Mouse (Mus musculus) MEL (cell line): ENCODE measurements around the gene Gm9573. TPM values are rescaled to one million over a fixed set of nuclear protein-coding genes. Genes with fewer than 3 reads are reported as not detected.

ENCODE experiments used
- DNase-seq: peaks from one replicate; pipeline ENCODE4 v3.0.0; 2011; ENCODE audit warnings: low read depth, low spot score
- H3K27ac ChIP-seq: 2 replicates; pipeline ENCODE4 v1.5.1; 2012; ENCODE audit warnings: low read depth, mild to moderate bottlenecking, control low read depth, low read length, moderate library complexity; ENCODE audit not compliant: control insufficient read depth
- H3K27me3 ChIP-seq, 2 experiments: fragments of 150-350 bp in 1 of 2; sonication (generic) in 1 of 2; 2 replicates each; pipeline ENCODE4 v1.6.1; 2012; ENCODE audit warnings: low read length in 2 of 2, mild to moderate bottlenecking in 2 of 2, improper control_type of control experiment in 1 of 2, moderate library complexity in 1 of 2; ENCODE audit not compliant: insufficient read depth in 2 of 2, control insufficient read depth in 1 of 2
- H3K36me3 ChIP-seq, 2 experiments: 2 replicates each; pipeline ENCODE4 v1.6.1; 2012 to 2014; ENCODE audit warnings: low read length in 2 of 2, improper control_type of control experiment in 1 of 2, inconsistent platforms in 1 of 2, mild to moderate bottlenecking in 1 of 2; ENCODE audit not compliant: insufficient read depth in 2 of 2, control insufficient read depth in 1 of 2
- H3K4me1 ChIP-seq, 2 experiments: fragments of 150-350 bp in 1 of 2; sonication (generic) in 1 of 2; 2 replicates each; pipeline ENCODE4 v1.6.1; 2012; ENCODE audit warnings: low read length in 2 of 2, improper control_type of control experiment in 1 of 2, mild to moderate bottlenecking in 1 of 2; ENCODE audit not compliant: insufficient read depth in 2 of 2, control insufficient read depth in 1 of 2
- H3K4me3 ChIP-seq, 2 experiments: fragments of 150-350 bp in 1 of 2; sonication (generic) in 1 of 2; 2 replicates each; pipeline ENCODE4 v1.5.1; 2012; ENCODE audit warnings: low read depth in 2 of 2, low read length in 2 of 2, mild to moderate bottlenecking in 2 of 2, moderate library complexity in 2 of 2, control low read depth in 1 of 2, improper control_type of control experiment in 1 of 2; ENCODE audit not compliant: control insufficient read depth in 1 of 2, insufficient read depth in 1 of 2
- H3K79me2 ChIP-seq: 2 replicates; pipeline ENCODE4 v1.6.1; 2012; ENCODE audit warnings: mild to moderate bottlenecking, low read length, moderate library complexity; ENCODE audit not compliant: control insufficient read depth, poor library complexity, insufficient read depth
- H3K9ac ChIP-seq: 2 replicates; pipeline ENCODE4 v1.6.1; 2012; ENCODE audit warnings: low read depth, mild to moderate bottlenecking, control low read depth, low read length, moderate library complexity; ENCODE audit not compliant: control insufficient read depth, poor library complexity, severe bottlenecking
- H3K9me3 ChIP-seq: fragments of 150-350 bp; sonication (generic); replicated peaks from 2 replicates; pipeline ENCODE4 v1.6.1; 2012; ENCODE audit warnings: mild to moderate bottlenecking, low read length, improper control_type of control experiment, moderate library complexity; ENCODE audit not compliant: insufficient read depth
- BHLHE40 ChIP-seq: IDR thresholded peaks from 2 replicates; pipeline ENCODE4 v1.6.1; 2012; ENCODE audit warnings: low read depth, mild to moderate bottlenecking, inconsistent platforms, low read length, improper control_type of control experiment, borderline replicate concordance
- CHD1 ChIP-seq: IDR thresholded peaks from 2 replicates; pipeline ENCODE4 v1.6.1; 2012; ENCODE audit warnings: low read depth, mild to moderate bottlenecking, inconsistent platforms, low read length, improper control_type of control experiment
- CHD2 ChIP-seq: IDR thresholded peaks from 2 replicates; pipeline ENCODE4 v1.6.1; 2011; ENCODE audit warnings: low read length, improper control_type of control experiment
- CTCF ChIP-seq, 3 experiments: IDR thresholded peaks in 2 of 3; conservative IDR thresholded peaks in 1 of 3; 2 replicates each; pipeline ENCODE4 v1.5.1; 2011 to 2012; ENCODE audit warnings: low read length in 3 of 3, low read depth in 2 of 3, mild to moderate bottlenecking in 2 of 3, improper control_type of control experiment in 1 of 3, inconsistent platforms in 1 of 3, mixed read lengths in 1 of 3, moderate library complexity in 1 of 3; ENCODE audit not compliant: control insufficient read depth in 1 of 3, insufficient read depth in 1 of 3, poor library complexity in 1 of 3, severe bottlenecking in 1 of 3
- EP300 ChIP-seq, 2 experiments: IDR thresholded peaks; 2 replicates each; pipeline ENCODE4 v1.6.1; 2011; ENCODE audit warnings: improper control_type of control experiment in 2 of 2, low read length in 2 of 2, low read depth in 1 of 2, mild to moderate bottlenecking in 1 of 2
- ETS1 ChIP-seq: IDR thresholded peaks from 2 replicates; pipeline ENCODE4 v1.6.1; 2012; ENCODE audit warnings: low read depth, mild to moderate bottlenecking, inconsistent platforms, low read length, improper control_type of control experiment, moderate library complexity
- GABPA ChIP-seq: IDR thresholded peaks from 2 replicates; pipeline ENCODE4 v1.6.1; 2012; ENCODE audit warnings: low read depth, mild to moderate bottlenecking, inconsistent platforms, low read length, improper control_type of control experiment, moderate library complexity
- GATA1 ChIP-seq: IDR thresholded peaks from 2 replicates; pipeline ENCODE4 v1.6.1; 2011; ENCODE audit warnings: low read depth, low read length, improper control_type of control experiment
- HCFC1 ChIP-seq: IDR thresholded peaks from 2 replicates; pipeline ENCODE4 v1.6.1; 2012; ENCODE audit warnings: low read depth, mild to moderate bottlenecking, inconsistent platforms, low read length, improper control_type of control experiment, moderate library complexity
- JUND ChIP-seq: IDR thresholded peaks from 2 replicates; pipeline ENCODE4 v1.6.1; 2011; ENCODE audit warnings: low read depth, mild to moderate bottlenecking, improper control_type of control experiment, low read length
- KAT2A ChIP-seq: conservative IDR thresholded peaks from 2 replicates; pipeline ENCODE4 v1.6.1; 2012; ENCODE audit warnings: low read depth, low read length, improper control_type of control experiment, inconsistent platforms
- MAX ChIP-seq: IDR thresholded peaks from 2 replicates; pipeline ENCODE4 v1.6.1; 2011; ENCODE audit warnings: low read length, improper control_type of control experiment
- MEF2A ChIP-seq: IDR thresholded peaks from 2 replicates; pipeline ENCODE4 v1.6.1; 2014; ENCODE audit warnings: low read depth, mild to moderate bottlenecking, inconsistent platforms, low read length, improper control_type of control experiment; ENCODE audit not compliant: poor library complexity, insufficient replicate concordance, severe bottlenecking; ENCODE audit errors: extremely low read depth
- MXI1 ChIP-seq: IDR thresholded peaks from 2 replicates; pipeline ENCODE4 v1.6.1; 2011; ENCODE audit warnings: mild to moderate bottlenecking, low read depth, low read length, improper control_type of control experiment
- MYB ChIP-seq: IDR thresholded peaks from 2 replicates; pipeline ENCODE4 v1.6.1; 2011; ENCODE audit warnings: mild to moderate bottlenecking, low read depth, low read length, improper control_type of control experiment
- NELFE ChIP-seq: IDR thresholded peaks from 2 replicates; pipeline ENCODE4 v1.6.1; 2011; ENCODE audit warnings: low read depth, low read length, improper control_type of control experiment
- NRF1 ChIP-seq: IDR thresholded peaks from 2 replicates; pipeline ENCODE4 v1.6.1; 2014; ENCODE audit warnings: low read depth, mild to moderate bottlenecking, inconsistent platforms, low read length, improper control_type of control experiment, moderate library complexity; ENCODE audit not compliant: poor library complexity, insufficient read depth, severe bottlenecking
- POLR2A ChIP-seq, 2 experiments: IDR thresholded peaks; 2 replicates each; pipeline ENCODE4 v1.6.1; 2011 to 2012; ENCODE audit warnings: low read length in 2 of 2, mild to moderate bottlenecking in 2 of 2, control low read depth in 1 of 2, improper control_type of control experiment in 1 of 2, low read depth in 1 of 2, moderate library complexity in 1 of 2; ENCODE audit not compliant: control insufficient read depth in 1 of 2, insufficient read depth in 1 of 2, poor library complexity in 1 of 2
- POLR2AphosphoS5 ChIP-seq: IDR thresholded peaks from 2 replicates; pipeline ENCODE4 v1.6.1; 2012; ENCODE audit warnings: low read depth, borderline replicate concordance, mild to moderate bottlenecking, inconsistent platforms, low read length, moderate library complexity, mixed read lengths
- RAD21 ChIP-seq: IDR thresholded peaks from 2 replicates; pipeline ENCODE4 v1.6.1; 2011; ENCODE audit warnings: mild to moderate bottlenecking, low read depth, low read length, improper control_type of control experiment
- RCOR1 ChIP-seq: IDR thresholded peaks from 2 replicates; pipeline ENCODE4 v1.6.1; 2012; ENCODE audit warnings: low read depth, mild to moderate bottlenecking, inconsistent platforms, low read length, improper control_type of control experiment
- SIN3A ChIP-seq: IDR thresholded peaks from 2 replicates; pipeline ENCODE4 v1.6.1; 2012; ENCODE audit warnings: low read length, improper control_type of control experiment, inconsistent platforms
- SMC3 ChIP-seq: IDR thresholded peaks from 2 replicates; pipeline ENCODE4 v1.6.1; 2011; ENCODE audit warnings: low read depth, low read length, improper control_type of control experiment
- TAL1 ChIP-seq: IDR thresholded peaks from 2 replicates; pipeline ENCODE4 v1.6.1; 2012; ENCODE audit warnings: mild to moderate bottlenecking, inconsistent platforms, low read length, moderate library complexity, mixed read lengths
- TBP ChIP-seq: IDR thresholded peaks from 2 replicates; pipeline ENCODE4 v1.8.0; 2011; ENCODE audit warnings: low read depth, low read length, improper control_type of control experiment
- TCF12 ChIP-seq: IDR thresholded peaks from 2 replicates; pipeline ENCODE4 v1.6.1; 2014; ENCODE audit warnings: low read depth, mild to moderate bottlenecking, inconsistent platforms, low read length, improper control_type of control experiment, moderate library complexity
- USF1 ChIP-seq: IDR thresholded peaks from 2 replicates; pipeline ENCODE4 v1.6.1; 2014; ENCODE audit warnings: low read depth, mild to moderate bottlenecking, inconsistent platforms, low read length, improper control_type of control experiment, moderate library complexity
- ZC3H11A ChIP-seq: IDR thresholded peaks from 2 replicates; pipeline ENCODE4 v1.6.1; 2012; ENCODE audit warnings: low read depth, mild to moderate bottlenecking, inconsistent platforms, low read length, improper control_type of control experiment
- ZNF384 ChIP-seq: IDR thresholded peaks from 2 replicates; pipeline ENCODE4 v1.6.1; 2012; ENCODE audit warnings: low read depth, mild to moderate bottlenecking, inconsistent platforms, low read length, improper control_type of control experiment
- polyA plus RNA-seq, 2 experiments: library from polyadenylated mRNA; stranded (reverse) in 1 of 2; unstranded in 1 of 2; fragments of >175 nt in 1 of 2; fragments of >200 nt in 1 of 2; gene quantifications; 2 replicates each; pipeline versions ENCODE4 v1.2.1 to v1.2.4; 2012; ENCODE audit warnings: low replicate concordance in 2 of 2, low read depth in 1 of 2; ENCODE audit not compliant: insufficient read length in 2 of 2, insufficient read depth in 1 of 2, missing spikeins in 1 of 2
- total RNA-seq: library from RNA; depleted of rRNA; stranded (reverse); fragments of 300-350 nt; gene quantifications from 2 replicates; pipeline ENCODE4 v1.2.3, GENCODE M21; 2012

The Gm9573 gene
- total and polyA plus RNA-seq, 3 experiments = not detected

GRCm38 (mm10) chr17:35582900-35583299 is 43.5 kb downstream of the Gm9573 start:
- no peak overlapping the region for H3K9ac ChIP-seq
- no peaks in the 10 kb centered on the region for H3K9me3 ChIP-seq
- H3K4me1 ChIP-seq = no peaks in the 10 kb centered on the region
- H3K27ac ChIP-seq = no peak overlapping the region
- H3K27me3 ChIP-seq = no peaks in the 10 kb centered on the region
- TF ChIP-seq GABPA (no peak), CHD2 (no peak), USF1 (no peak), POLR2A (IDR thresholded peaks at IDR 0.05; ENCODE audit: control insufficient read depth in 1 of 2, insufficient read depth in 1 of 2, low read depth in 1 of 2, low read length in 2 of 2, poor library complexity in 1 of 2) (no peak), MEF2A (no peak), SMC3 (peak; percentile 50), POLR2AphosphoS5 (no peak), RAD21 (peak; percentile 65), NRF1 (no peak), TBP (no peak), CHD1 (no peak), MYB (no peak), EP300 (IDR thresholded peaks at IDR 0.05; ENCODE audit: low read depth in 1 of 2, low read length in 2 of 2) (no peak), KAT2A (no peak), MXI1 (no peak), CTCF (IDR thresholded peaks at IDR 0.05 in 2 of 3, conservative IDR thresholded peaks at IDR 0.05 in 1 of 3; ENCODE audit: control insufficient read depth in 1 of 3, insufficient read depth in 1 of 3, low read depth in 2 of 3, low read length in 3 of 3, poor library complexity in 1 of 3, severe bottlenecking in 1 of 3) (peak; percentile 74 to 89 (median 77)), ZC3H11A (peak; percentile 39)
- no peaks in the 10 kb centered on the region for H3K79me2 ChIP-seq
- no peaks in the 10 kb centered on the region for H3K36me3 ChIP-seq
- peak; percentile 48 for DNase-seq
- H3K4me3 ChIP-seq = no peak overlapping the region

GRCm38 (mm10) chr17:35578211-35578610 is 48.2 kb downstream of the Gm9573 start:
- Histone ChIP-seq H3K4me1 (no peaks in the 10 kb centered on the region), H3K9me3 (no peaks in the 10 kb centered on the region), H3K4me3 (no peak overlapping the region), H3K27me3 (peaks cover 0 to 6% of the 10 kb centered on the region in 2 experiments; a peak in 3 of 4 replicates), H3K36me3 (no peaks in the 10 kb centered on the region), H3K79me2 (no peaks in the 10 kb centered on the region), H3K9ac (no peak overlapping the region), H3K27ac (no peak overlapping the region)
- peak; percentile 86 for DNase-seq
- peak; percentile 40; the same call in 1 of the 2 replicates for TF ChIP-seq ZC3H11A
- TF ChIP-seq SIN3A = no peak; the same call in 1 of the 2 replicates
- peak; percentile 50; the same call in 1 of the 2 replicates for TF ChIP-seq HCFC1
- TF ChIP-seq ZNF384 = peak; percentile 98
- no peak for TF ChIP-seq TCF12
- TF ChIP-seq TAL1 = no peak
- no peak for TF ChIP-seq CHD1
- no peak for TF ChIP-seq MAX
- no peak for TF ChIP-seq POLR2AphosphoS5
- TF ChIP-seq NRF1 = no peak
- peak; percentile 51; the same call in 1 of the 2 replicates for TF ChIP-seq JUND
- TF ChIP-seq CTCF (IDR thresholded peaks at IDR 0.05 in 2 of 3, conservative IDR thresholded peaks at IDR 0.05 in 1 of 3; ENCODE audit: control insufficient read depth in 1 of 3, insufficient read depth in 1 of 3, low read depth in 2 of 3, low read length in 3 of 3, poor library complexity in 1 of 3, severe bottlenecking in 1 of 3) = peak; percentile 86 to 98 (median 90)
- no peak for TF ChIP-seq MXI1
- peak in 1 of 2 experiments; percentile 41; a peak in 2 of 4 replicates for TF ChIP-seq EP300 (IDR thresholded peaks at IDR 0.05; ENCODE audit: low read depth in 1 of 2, low read length in 2 of 2)
- no peak for TF ChIP-seq GABPA
- TF ChIP-seq NELFE = no peak
- TF ChIP-seq GATA1 = no peak
- peak; percentile 45 for TF ChIP-seq RAD21
- TF ChIP-seq SMC3 = peak; percentile 70
- TF ChIP-seq RCOR1 = no peak
- no peak for TF ChIP-seq KAT2A
- TF ChIP-seq TBP = no peak
- TF ChIP-seq BHLHE40 = 0 out of 2 replicates have a peak, but pooled peaks have one; percentile 12
- no peak for TF ChIP-seq ETS1
